Mouse (Mus musculus) granulocyte monocyte progenitor cell, adult 5-6 weeks (primary cell): ENCODE measurements around the gene Olfr770. TPM values are rescaled to one million over a fixed set of nuclear protein-coding genes. Genes with fewer than 3 reads are reported as not detected.
"Not testable (repeated sequence)": the region's sequence is repeated elsewhere in the genome, so short reads cannot be mapped to it uniquely, and the experiment has no call there.

Experiments
- ATAC-seq: replicated peaks from 2 replicates; pipeline ENCODE4 v1.8.0; 2016; ENCODE audit warnings: mild to moderate bottlenecking, moderate TSS enrichment, inconsistent platforms; ENCODE audit not compliant: poor library complexity, severe bottlenecking
- total RNA-seq, 2 experiments: library from RNA; stranded (forward) in 1 of 2; stranded (reverse) in 1 of 2; fragments of 200-712, 200-1000 nt in 1 of 2; fragments of >200 nt in 1 of 2; fragmentation: Nextera tagmentation in 1 of 2; gene quantifications; 2 replicates each; pipeline ENCODE4 v1.2.3; 2014 to 2017

Gene Olfr770
- not detected in 2 replicates for total RNA-seq (2014; fragmentation: Nextera tagmentation)
- not detected in 2 replicates for total RNA-seq (2017)

GRCm38 (mm10) chr10:129138898-129139297, at the start of gene Olfr770:
TSS of gene Olfr770 (minus strand) at chr10:129138998.
- ATAC-seq, result no peak

- not testable (repeated sequence) for ATAC-seq
These were observed 48.5 kb upstream of the Olfr770 start, which contains the start of gene Olfr773 for GRCm38 (mm10) chr10:129187319-129187718. TSS of gene Olfr773 (minus strand) at chr10:129187419.

- ATAC-seq, result not testable (repeated sequence)
These were observed 39.0 kb upstream of the Olfr770 start, which contains the start of gene Olfr772 for GRCm38 (mm10) chr10:129177821-129178220. TSS of gene Olfr772 (minus strand) at chr10:129177921.

- ATAC-seq, result no peak
These were observed 25.9 kb upstream of the Olfr770 start, which contains the start of gene Olfr771 for GRCm38 (mm10) chr10:129164651-129165050. TSS of gene Olfr771 (minus strand) at chr10:129164751.

- ATAC-seq, result no peak
These were observed 21.0 kb downstream of the Olfr770 start, which contains the start of gene Olfr769 for GRCm38 (mm10) chr10:129117761-129118160. TSS of gene Olfr769 (minus strand) at chr10:129117861.

- ATAC-seq, result no peak
These were observed 23.7 kb downstream of the Olfr770 start for GRCm38 (mm10) chr10:129115146-129115545.

- ATAC-seq, result no peak
These were observed 37.6 kb downstream of the Olfr770 start for GRCm38 (mm10) chr10:129101231-129101630.

- ATAC-seq, result no peak
These were observed 39.5 kb downstream of the Olfr770 start, which contains the start of gene Olfr768 for GRCm38 (mm10) chr10:129099275-129099674. TSS of gene Olfr768 (minus strand) at chr10:129099375.

- ATAC-seq, result not testable (repeated sequence)
These were observed 56.0 kb downstream of the Olfr770 start, which contains the start of gene Olfr767 for GRCm38 (mm10) chr10:129082810-129083209. TSS of gene Olfr767 (minus strand) at chr10:129082910.

Other genes starting within 250 kb of the Olfr770 start
- 0.21 TPM in 1 of 2 replicates, not detected in the other for gene Gdf11, start 247.3 kb downstream of the Olfr770 start, total RNA-seq (2014; fragmentation: Nextera tagmentation)
- gene Gdf11, start 247.3 kb downstream of the Olfr770 start, total RNA-seq (2017), result 0.15 TPM in 1 of 2 replicates, not detected in the other
- gene Cd63, start 238.0 kb downstream of the Olfr770 start, total RNA-seq (2014; fragmentation: Nextera tagmentation), result 139 and 203 TPM in 2 replicates
- gene Cd63, start 238.0 kb downstream of the Olfr770 start, total RNA-seq (2017), result 123 and 185 TPM in 2 replicates
- gene Rdh5, start 216.1 kb downstream of the Olfr770 start, total RNA-seq (2014; fragmentation: Nextera tagmentation), result 2.0 and 9.5 TPM in 2 replicates
- gene Rdh5, start 216.1 kb downstream of the Olfr770 start, total RNA-seq (2017), result 2.4 TPM in 1 of 2 replicates, not detected in the other
- 124 and 140 TPM in 2 replicates for gene Bloc1s1, start 215.0 kb downstream of the Olfr770 start, total RNA-seq (2014; fragmentation: Nextera tagmentation)
- 71.3 and 86.4 TPM in 2 replicates for gene Bloc1s1, start 215.0 kb downstream of the Olfr770 start, total RNA-seq (2017)
- gene Itga7, start 205.2 kb downstream of the Olfr770 start, total RNA-seq (2014; fragmentation: Nextera tagmentation), result not detected in 2 replicates
- not detected in 2 replicates for gene Itga7, start 205.2 kb downstream of the Olfr770 start, total RNA-seq (2017)
- not detected in 2 replicates for gene Mettl7b, start 178.0 kb downstream of the Olfr770 start, total RNA-seq (2014; fragmentation: Nextera tagmentation)
- not detected in 2 replicates for gene Mettl7b, start 178.0 kb downstream of the Olfr770 start, total RNA-seq (2017)
- gene Olfr9, start 149.6 kb downstream of the Olfr770 start, total RNA-seq (2014; fragmentation: Nextera tagmentation), result not detected in 2 replicates
- not detected in 2 replicates for gene Olfr9, start 149.6 kb downstream of the Olfr770 start, total RNA-seq (2017)
- not detected in 2 replicates for gene Olfr763, start 128.2 kb downstream of the Olfr770 start, total RNA-seq (2014; fragmentation: Nextera tagmentation)
- not detected in 2 replicates for gene Olfr763, start 128.2 kb downstream of the Olfr770 start, total RNA-seq (2017)
- not detected in 2 replicates for gene Olfr764-ps1, start 99.1 kb downstream of the Olfr770 start, total RNA-seq (2014; fragmentation: Nextera tagmentation)
- gene Olfr764-ps1, start 99.1 kb downstream of the Olfr770 start, total RNA-seq (2017), result not detected in 2 replicates
- gene Olfr765, start 89.0 kb downstream of the Olfr770 start, total RNA-seq (2014; fragmentation: Nextera tagmentation), result not detected in 2 replicates
- gene Olfr765, start 89.0 kb downstream of the Olfr770 start, total RNA-seq (2017), result not detected in 2 replicates
- gene Olfr766-ps1, start 70.0 kb downstream of the Olfr770 start, total RNA-seq (2014; fragmentation: Nextera tagmentation), result not detected in 2 replicates
- gene Olfr766-ps1, start 70.0 kb downstream of the Olfr770 start, total RNA-seq (2017), result not detected in 2 replicates
- not detected in 2 replicates for gene Olfr767, start 56.1 kb downstream of the Olfr770 start, total RNA-seq (2014; fragmentation: Nextera tagmentation)
- gene Olfr767, start 56.1 kb downstream of the Olfr770 start, total RNA-seq (2017), result not detected in 2 replicates
- gene Olfr768, start 39.6 kb downstream of the Olfr770 start, total RNA-seq (2014; fragmentation: Nextera tagmentation), result not detected in 2 replicates
- not detected in 2 replicates for gene Olfr768, start 39.6 kb downstream of the Olfr770 start, total RNA-seq (2017)
- not detected in 2 replicates for gene Olfr769, start 21.1 kb downstream of the Olfr770 start, total RNA-seq (2014; fragmentation: Nextera tagmentation)
- not detected in 2 replicates for gene Olfr769, start 21.1 kb downstream of the Olfr770 start, total RNA-seq (2017)
- gene Olfr771, start 25.8 kb upstream of the Olfr770 start, total RNA-seq (2014; fragmentation: Nextera tagmentation), result not detected in 2 replicates
- not detected in 2 replicates for gene Olfr771, start 25.8 kb upstream of the Olfr770 start, total RNA-seq (2017)
- gene Olfr772, start 38.9 kb upstream of the Olfr770 start, total RNA-seq (2014; fragmentation: Nextera tagmentation), result not detected in 2 replicates
- not detected in 2 replicates for gene Olfr772, start 38.9 kb upstream of the Olfr770 start, total RNA-seq (2017)
- not detected in 2 replicates for gene Olfr773, start 48.4 kb upstream of the Olfr770 start, total RNA-seq (2014; fragmentation: Nextera tagmentation)
- not detected in 2 replicates for gene Olfr773, start 48.4 kb upstream of the Olfr770 start, total RNA-seq (2017)
- not detected in 2 replicates for gene Olfr774, start 97.2 kb upstream of the Olfr770 start, total RNA-seq (2014; fragmentation: Nextera tagmentation)
- gene Olfr774, start 97.2 kb upstream of the Olfr770 start, total RNA-seq (2017), result not detected in 2 replicates
- not detected in 2 replicates for gene Olfr775, start 109.4 kb upstream of the Olfr770 start, total RNA-seq (2014; fragmentation: Nextera tagmentation)
- not detected in 2 replicates for gene Olfr775, start 109.4 kb upstream of the Olfr770 start, total RNA-seq (2017)
- gene Olfr776, start 120.1 kb upstream of the Olfr770 start, total RNA-seq (2014; fragmentation: Nextera tagmentation), result not detected in 2 replicates
- gene Olfr776, start 120.1 kb upstream of the Olfr770 start, total RNA-seq (2017), result not detected in 2 replicates
- gene Olfr777, start 132.5 kb upstream of the Olfr770 start, total RNA-seq (2014; fragmentation: Nextera tagmentation), result not detected in 2 replicates
- not detected in 2 replicates for gene Olfr777, start 132.5 kb upstream of the Olfr770 start, total RNA-seq (2017)
- gene Olfr780, start 179.1 kb upstream of the Olfr770 start, total RNA-seq (2014; fragmentation: Nextera tagmentation), result not detected in 2 replicates
- not detected in 2 replicates for gene Olfr780, start 179.1 kb upstream of the Olfr770 start, total RNA-seq (2017)
- gene Olfr781, start 189.9 kb upstream of the Olfr770 start, total RNA-seq (2014; fragmentation: Nextera tagmentation), result not detected in 2 replicates
- not detected in 2 replicates for gene Olfr781, start 189.9 kb upstream of the Olfr770 start, total RNA-seq (2017)
- gene Olfr782, start 209.9 kb upstream of the Olfr770 start, total RNA-seq (2014; fragmentation: Nextera tagmentation), result not detected in 2 replicates
- not detected in 2 replicates for gene Olfr782, start 209.9 kb upstream of the Olfr770 start, total RNA-seq (2017)
- 0.23 and 0.37 TPM in 2 replicates for gene Olfr784, start 245.1 kb upstream of the Olfr770 start, total RNA-seq (2014; fragmentation: Nextera tagmentation)
- gene Olfr784, start 245.1 kb upstream of the Olfr770 start, total RNA-seq (2017), result not detected in 2 replicates